Mouse (Mus musculus) cerebellum, adult 11 months (tissue): ENCODE results near the gene Rai2.

Experiments used
- DNase-seq: peaks from one replicate; pipeline ENCODE4 v3.0.0; 2022

Gene Rai2

DNA sequence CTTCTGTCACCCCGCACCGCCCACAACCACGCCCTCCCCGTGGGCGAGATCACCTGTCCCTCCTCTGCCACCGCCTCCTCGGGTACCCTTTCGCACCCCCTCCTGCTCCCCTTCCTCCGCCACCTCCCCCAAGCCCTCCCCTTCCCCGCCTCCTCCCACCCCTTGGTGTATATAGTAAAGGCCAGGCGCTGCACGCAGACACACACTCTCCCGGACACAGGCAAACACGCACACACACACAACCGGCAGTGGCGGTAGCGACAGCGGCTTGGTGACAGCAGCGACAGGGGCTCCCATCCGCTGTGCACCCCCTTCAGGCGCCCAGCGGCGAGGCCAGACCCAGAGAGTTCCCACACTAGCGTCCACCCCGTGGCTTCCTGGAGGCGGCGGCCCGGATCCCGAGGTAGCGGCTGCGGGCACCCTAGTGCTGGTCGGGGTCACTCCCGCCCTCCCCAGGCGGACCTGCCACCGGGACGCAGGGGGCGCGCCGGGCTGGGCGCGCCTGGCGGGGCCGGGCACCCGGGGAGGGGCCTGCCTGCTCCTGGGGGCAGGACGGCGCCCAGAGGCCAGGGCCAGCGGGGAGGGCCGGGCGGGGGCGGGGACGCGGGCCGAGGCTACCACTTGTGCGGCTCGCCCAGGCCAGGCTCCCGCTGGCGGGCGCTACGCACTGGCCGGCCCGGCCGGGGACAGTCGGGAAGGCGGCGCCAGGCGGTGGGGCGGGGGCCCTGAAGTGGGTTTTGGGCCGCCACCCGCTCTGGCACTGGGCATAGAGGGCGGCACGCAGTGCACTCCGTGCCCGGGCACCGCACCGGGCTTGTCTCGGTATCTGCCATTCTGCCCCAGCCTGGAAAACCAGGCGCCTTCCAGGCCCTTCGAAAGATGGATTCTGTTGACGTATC lies at the start of gene Rai2:
TSS of gene Rai2 (plus strand) at position 205 of the 899 bp plus-strand sequence.
- no peak for DNase-seq

DNA sequence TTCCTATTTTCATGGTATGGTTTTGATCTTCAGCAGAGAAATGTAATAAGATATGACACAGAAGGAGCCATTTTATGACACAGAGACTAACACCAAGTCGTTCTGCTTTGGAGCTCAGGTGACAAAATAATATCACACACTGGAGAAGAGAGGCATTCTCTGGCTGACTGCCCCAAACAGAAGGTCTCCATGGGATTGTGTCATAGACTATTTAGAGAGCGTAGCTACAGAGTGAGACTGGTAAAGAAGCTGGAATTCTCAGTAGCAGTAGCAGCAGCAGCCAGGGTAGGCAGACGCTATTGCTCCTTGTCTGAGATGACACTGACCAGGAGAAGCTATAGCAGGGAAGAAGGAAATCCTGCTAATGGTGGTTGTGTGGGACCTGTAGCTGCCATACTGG lies 27.5 kb upstream of the Rai2 start:
- no peak for DNase-seq

DNA sequence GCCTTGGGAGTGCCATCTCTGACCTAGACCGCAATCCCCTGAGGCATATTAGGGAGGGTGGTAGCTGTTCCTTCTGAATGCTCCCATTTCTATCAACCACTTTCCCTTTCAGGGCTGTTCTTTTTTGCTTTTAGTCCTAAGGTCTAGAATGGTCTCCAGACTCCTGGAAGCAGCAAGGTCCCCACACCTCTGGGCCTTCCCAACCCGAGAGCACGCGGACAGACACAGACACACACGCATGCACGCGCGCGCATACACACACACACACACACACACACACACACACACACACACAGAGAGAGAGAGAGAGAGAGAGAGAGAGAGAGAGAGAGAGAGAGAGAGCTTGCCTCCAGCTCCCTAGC lies 385 bp upstream of the Rai2 start:
- DNase-seq = no peak

DNA sequence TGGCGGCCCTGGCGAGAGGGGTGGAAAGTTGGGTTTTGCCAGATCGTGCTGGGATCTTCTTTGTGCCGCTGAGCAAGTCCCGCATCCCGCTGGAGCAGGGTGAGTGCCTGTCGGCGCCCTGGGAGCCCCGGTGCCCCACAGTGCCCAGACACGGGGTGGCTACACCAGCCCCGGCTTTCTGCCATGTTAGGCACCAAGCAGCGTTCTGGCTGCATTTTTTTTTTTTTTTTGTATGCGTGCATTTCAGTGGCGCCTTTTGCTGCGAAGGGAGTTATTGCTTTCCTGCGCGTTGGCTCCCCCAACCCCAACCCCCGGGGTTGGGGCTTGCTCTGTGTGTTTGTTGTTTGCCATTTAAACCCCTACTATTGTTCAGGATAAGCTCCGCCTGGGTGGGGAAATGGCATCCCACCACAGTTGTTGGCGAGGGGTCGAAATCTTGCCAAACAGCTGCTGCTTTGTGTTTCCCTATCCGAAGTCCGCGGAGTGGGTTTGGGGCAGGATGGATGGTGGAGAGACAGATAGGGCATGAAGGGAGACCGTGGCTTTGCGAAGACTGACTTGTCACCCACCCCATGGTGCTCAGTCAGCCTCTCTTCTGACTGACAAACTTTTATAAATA lies 1.0 kb downstream of the Rai2 start:
- DNase-seq = peak; percentile 10

DNA sequence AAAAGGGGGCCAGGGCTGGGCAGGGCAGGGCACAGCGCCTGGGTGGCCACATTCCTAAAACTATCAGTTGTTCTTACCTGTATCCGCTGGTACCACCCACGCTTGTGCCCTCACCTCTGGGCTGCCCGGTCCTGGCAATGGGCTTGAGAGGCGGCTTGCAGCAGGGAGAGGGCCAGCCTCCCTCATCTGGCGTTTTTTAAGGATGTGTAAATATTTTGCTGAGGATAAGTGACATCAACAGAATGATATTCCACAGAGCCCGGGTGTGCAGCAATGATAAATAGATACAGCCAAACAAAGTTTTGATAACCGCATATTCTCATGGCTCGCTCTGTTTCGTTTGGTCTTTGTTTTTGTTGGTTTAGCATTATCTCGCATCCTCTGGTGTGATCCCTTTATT lies 1.7 kb downstream of the Rai2 start:
- DNase-seq = no peak

DNA sequence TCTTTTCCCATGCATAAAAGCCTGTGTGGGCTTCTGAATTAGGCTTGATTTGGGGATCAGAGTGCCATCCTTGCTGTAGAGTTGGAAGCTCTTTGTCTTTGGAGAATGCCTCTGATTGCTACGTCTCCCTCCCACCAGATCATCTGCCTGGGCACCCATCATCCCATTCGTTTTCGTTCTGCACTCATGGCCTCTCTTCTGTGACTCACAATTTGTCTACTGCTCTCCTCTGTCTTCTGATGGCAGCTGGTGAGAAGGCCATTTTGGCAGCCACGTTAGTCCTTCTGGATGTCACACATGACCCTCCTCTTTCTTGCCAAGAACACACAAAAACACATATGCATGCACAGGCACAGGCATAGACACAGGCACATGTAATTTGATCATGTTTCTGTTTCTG lies 4.2 kb downstream of the Rai2 start:
- no peak for DNase-seq

DNA sequence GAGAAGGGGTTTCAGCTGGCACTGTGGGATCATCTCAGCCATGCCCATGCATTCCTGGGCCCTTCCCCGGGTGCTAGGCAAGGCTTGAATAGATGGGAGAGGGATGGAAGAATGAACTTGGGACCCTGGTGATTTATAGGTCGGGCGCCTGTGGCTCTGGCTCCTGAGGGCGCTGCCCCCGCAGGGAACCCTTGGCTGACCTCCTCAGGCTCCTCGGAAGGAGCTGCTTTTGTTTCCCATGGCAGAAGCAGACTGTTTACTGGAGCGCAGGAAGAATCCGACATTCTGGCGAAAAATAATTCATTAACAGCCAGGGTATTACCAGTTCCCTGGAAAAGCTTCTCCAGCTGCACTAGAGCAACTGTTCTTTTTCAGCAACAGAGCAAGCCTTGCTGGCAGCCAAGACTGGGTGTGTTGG lies 6.5 kb downstream of the Rai2 start:
- DNase-seq = no peak

DNA sequence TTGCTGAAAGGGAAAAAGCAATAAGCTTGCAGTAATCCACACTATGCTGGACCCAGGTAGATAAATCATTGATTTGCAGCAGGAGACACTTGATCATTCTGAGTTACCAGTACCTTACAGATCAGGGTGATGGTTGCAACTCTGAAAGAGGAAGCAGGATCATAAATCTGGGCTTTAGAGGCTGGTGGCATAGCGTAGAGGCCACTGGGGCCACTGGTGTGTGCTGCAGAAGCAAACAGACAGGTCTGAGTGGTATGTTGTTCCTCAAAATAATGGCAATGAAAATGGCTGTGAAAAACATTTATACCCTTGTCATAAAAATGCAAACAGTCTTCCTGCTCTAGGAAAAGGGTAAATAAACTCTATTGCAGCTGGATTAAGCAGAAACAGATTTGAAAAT lies 9.4 kb downstream of the Rai2 start:
- DNase-seq = no peak

DNA sequence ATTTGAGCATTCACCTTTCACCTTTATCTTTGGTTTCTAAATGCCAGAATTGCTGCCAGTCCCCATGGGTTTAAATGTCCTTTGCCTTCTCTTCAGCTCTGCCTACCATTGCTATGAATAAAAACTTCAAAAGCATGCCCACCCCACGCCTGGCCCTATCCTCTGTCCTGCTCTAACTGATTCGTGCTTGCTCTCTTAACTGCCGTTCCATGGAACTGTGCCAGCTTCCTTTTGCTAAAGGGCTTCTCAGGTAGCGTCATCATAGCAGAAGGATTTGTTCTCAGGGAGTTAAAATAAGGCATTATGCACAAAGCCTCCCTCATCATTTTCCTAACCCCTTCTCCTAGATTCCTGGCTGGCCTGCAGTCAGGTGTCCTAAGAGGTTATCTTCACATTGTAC lies 11.6 kb downstream of the Rai2 start:
- no peak for DNase-seq

DNA sequence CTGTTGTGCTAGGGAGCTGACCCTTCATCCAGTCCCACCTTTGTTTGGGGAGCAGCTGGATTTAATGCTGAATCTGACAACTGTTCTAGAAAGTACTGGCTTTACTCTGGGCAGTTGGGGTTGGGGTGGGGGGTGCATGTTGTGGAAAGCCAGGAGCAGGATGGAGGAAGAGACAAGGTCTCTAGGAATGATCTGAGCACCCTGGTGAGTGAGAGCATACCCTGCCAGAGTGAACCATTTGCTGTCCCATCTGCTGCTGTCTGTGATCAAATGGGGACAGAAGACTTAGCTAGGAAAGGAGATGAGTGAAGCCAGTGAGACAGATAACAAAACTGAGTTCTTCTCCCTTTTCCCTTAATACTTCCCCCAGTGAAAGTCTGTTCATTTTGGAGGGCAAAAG lies 13.2 kb downstream of the Rai2 start:
- DNase-seq = peak; percentile 11

DNA sequence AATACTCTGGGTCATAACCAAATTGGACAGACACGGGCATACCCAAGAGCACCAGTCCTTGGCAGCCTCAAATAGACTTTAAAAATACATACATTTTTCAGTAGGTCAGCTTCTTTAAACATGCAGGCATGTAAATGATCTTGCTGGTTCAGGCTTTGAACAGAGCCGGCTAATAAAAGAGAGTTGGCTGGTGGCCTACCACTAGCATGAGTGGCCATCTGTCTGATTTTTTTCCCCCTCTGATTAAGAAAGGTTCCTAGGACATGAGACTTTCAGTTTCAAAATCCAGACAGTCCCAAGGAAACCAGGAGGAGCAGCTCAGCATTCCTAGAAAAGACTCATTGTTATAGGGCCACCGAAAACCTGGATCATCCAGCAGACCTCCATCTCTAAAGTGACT lies 15.0 kb downstream of the Rai2 start:
- no peak for DNase-seq

DNA sequence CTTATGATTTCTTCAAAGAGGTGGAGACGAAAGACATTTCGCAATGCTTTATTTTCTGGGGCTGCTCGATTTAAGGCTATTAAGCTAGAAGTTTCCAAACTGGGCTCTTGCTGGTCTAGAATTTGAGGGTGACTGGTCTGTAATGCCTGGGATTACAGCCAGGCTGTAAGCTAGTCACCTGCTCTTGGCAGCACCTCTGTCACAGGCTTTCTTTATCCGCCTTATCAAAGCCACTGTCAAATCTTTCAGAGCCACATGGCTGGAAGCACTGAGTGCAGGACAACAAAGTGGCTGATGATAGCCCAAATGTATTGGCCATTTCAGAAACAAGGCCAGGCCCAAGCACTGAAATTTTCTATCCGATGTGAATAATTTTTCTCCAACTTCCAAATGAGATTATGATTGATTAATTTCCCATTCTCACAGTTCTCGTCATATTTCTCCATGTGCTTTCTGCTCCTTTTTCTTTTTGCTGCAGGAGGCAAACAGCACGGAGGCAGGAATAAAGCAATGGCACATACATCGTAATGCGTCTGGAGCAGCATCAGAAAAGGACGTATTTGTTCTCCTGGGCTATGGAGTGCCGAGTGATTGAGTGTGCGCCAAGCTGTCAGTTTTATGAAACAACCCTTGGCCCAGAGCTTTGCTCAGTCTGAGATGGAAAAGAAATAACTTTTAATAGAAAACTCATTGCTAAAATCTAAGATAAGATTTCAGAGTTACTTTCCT lies 16.9 kb downstream of the Rai2 start:
- DNase-seq = no peak

DNA sequence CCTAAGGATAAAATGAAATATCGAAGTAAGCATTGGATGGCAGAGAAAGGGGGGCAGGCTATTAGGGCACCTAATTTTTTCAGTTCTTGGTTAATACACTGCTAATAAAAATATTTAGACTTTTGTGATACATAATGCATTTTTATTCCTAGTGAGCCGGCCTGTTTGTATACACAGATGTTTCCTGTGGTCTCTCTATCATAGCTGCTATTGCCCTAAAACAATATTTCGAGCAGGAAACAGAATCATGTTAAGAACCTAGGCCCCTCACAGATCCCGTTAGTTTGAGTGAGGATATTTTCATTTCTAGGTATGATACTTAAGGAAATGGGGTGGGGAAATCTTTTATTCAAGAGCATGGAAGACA lies 17.4 kb downstream of the Rai2 start:
- no peak for DNase-seq

DNA sequence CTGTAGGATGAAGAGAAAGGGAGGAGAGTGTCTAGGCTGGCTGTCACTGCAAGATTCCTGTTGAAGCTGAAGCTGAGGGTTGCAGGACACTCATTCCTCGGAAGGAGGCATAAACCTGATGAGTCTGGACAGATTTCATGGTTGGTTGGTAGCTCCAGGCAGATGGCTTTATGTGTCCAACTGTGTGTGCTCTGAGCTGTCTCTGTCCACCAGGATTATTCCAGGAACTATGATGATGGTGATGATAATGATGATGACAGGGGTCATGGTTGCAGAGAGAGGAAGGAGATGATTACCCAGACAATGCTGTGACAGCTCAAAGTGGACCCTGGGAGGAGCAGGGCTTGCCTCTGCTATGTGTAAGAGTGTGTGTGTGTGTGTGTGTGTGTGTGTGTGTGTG lies 22.5 kb downstream of the Rai2 start:
- no peak for DNase-seq

DNA sequence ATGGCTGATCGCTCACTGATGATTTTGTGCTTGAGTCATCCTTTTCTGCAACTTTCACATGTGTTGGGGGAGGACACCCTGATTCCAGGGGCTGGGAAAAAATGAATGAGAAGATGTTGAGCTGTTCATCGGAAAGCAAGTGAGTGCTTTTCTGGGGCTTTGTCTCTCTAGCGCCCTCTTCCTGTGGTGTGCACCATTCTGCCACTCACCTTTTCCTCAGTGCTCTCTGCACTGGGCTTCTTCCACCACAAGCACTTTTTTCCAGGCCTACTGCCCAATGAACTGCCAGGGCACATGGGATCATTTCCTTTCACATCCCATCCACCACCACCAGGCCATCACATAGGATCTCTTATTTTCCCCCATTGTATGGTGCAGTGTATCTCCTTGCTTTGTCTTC lies 26.2 kb downstream of the Rai2 start:
- no peak for DNase-seq

DNA sequence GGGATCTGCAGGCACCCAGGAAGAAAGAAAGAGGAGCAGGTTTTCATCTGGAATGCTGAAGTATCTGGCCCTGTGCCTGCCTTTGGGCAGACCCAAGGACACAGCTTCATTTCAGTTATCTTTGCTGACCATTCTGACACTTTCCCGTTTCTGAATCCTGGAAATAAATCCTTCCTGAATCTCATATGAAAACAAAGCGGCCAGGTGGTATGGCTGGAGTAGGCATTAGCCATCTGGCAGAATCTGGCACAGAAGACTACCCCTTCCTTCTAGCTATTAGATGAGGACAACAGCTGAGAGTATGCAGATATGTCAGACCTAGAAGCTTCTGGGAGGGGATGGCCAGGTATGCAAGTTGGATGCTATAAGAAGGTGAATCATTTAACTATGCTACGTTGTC lies 28.4 kb downstream of the Rai2 start:
- peak; percentile 16 for DNase-seq

DNA sequence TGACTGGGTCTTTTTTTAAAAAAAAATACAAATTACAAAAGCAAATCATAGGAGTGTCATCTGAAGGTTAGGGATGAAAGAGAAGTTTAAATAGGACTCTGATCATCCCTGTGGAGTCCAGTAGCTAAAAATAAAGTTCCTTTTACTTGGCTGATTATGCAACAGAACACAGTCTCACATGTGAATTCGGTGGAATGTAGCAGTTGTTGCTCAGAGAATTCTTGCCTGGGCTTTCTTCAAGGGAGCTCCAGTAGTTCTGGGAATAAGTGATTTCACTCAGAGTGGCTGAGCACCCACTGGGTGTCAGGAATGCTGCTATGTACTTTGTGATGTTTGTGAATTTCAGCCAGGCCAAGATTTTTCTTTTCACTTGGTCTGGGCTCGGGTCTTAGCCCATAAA lies 30.5 kb downstream of the Rai2 start:
- no peak for DNase-seq

DNA sequence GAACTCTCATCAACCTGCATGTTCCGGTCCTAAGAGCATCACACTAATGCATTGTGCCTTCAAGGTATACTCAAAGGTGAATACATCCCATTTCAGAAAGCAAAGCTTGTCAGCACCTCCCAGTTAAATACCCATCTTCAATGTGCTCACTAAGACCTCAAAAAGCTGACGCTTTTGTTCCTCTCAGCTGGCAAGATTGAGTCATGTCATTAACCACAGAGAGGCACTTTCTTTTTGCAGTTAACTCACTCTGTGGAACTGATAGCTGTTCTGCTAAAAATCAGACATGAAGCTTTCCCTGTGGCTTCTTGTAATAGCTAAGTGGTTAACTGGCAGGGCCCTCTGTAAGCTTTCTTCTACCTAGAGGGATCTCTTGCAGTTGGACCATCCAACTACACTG lies 36.6 kb downstream of the Rai2 start:
- DNase-seq = no peak

DNA sequence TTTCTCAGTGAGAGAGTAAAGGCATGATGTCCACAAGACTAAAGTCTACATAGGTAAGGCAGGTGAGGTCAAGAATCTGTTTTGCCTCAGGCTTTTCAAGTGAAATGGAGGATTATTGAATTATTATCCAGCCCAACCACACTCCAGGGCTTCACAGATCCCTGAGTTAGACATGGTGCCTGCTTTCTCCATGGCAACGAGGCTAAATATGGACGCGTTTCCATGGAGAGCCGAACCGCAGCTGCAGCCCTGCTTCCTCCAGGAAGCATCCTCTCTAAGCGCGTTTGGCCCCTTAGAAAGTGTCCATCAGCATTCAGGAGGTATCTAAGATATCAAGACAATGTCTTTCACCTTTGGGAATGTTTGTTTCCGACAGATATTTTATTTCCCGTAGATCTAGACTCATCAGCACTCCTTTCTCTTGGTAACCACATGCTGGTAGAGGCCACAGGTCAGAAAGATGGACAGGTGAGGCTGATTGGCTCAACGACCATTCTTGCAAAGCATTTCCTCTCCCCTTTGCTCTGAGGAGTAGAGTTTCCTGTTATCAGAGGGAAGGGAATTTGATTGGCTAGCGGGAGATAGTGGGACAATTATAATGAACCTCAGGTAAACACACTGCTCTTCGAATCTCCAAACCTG lies 59.6 kb downstream of the Rai2 start:
- DNase-seq = no peak

DNA sequence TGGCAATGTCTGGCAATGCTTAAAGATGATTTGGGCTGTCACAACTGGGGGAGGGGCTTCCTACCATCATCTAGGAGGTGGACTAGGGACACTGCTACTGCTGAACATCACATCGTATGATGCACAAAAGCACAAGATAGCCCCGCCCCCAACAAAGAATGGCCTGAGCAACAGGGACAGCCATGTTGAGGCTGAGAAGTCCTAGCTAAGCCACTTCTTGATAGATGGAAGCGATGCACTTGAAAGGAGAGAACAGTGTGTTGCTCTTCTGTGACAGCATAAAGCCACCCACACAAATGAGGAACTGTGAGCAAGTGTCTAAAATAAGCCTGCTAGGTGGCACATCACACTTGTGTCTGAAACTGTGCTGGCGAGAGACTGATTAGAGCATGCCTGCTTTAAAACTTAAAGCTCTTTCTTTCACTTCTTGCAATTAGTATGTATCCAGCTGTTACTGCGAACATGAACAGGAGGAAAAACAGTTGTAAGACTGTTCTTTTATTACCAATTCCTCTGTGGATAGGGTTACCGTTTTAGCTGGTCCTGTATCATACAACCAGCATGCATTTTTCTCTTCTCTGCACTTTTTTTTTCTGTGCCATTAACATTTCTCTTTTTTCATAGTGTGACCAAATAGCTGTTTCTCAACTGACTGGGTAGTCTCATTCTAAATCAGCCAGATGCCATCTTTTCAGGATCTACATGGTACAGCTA lies 63.6 kb downstream of the Rai2 start:
- DNase-seq = no peak

DNA sequence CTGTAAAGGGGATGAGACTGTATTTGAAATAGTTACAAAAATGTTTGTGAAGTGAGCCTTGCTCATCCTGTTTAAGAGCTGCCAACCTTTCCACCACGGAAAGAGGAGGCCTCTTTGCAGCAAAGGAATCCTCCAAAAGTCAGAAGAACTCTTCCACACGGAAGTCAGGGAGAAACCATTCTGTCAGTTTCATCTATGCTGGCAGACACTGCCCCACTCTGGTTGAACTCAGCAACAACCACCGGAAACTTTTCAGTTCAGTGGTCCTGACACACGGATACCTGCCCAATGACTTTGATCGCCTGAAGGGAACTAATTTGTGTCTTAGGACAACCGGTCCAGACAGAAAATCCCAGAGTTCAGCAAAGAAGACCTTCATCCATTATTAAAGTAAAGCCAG lies 73.3 kb downstream of the Rai2 start:
- no peak for DNase-seq

DNA sequence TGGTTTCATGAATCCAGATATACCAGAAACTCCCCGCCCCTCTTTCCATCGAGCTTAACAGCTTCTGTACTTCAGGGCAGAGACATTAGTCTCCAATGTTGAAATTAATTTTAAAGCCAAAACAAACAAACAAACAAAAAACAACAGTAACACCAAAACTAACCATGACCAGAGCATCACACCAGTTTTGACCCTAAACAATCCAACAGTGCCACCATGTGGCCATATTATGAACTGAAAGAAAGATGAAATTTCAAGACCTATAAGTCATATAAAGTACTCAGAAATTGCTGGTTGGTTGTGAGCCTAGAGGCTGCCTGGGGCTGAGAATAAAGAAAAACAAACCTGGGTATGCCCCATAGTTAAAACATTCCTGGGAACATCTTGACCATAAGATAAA lies 109.3 kb downstream of the Rai2 start:
- DNase-seq = peak; percentile 6
